Mouse (Mus musculus) lung, postnatal 14 days (tissue): ENCODE data around the gene Tbp.

Experiments
- DNase-seq: peaks from one replicate; pipeline ENCODE4 v3.0.0; 2021

The Tbp gene

DNA sequence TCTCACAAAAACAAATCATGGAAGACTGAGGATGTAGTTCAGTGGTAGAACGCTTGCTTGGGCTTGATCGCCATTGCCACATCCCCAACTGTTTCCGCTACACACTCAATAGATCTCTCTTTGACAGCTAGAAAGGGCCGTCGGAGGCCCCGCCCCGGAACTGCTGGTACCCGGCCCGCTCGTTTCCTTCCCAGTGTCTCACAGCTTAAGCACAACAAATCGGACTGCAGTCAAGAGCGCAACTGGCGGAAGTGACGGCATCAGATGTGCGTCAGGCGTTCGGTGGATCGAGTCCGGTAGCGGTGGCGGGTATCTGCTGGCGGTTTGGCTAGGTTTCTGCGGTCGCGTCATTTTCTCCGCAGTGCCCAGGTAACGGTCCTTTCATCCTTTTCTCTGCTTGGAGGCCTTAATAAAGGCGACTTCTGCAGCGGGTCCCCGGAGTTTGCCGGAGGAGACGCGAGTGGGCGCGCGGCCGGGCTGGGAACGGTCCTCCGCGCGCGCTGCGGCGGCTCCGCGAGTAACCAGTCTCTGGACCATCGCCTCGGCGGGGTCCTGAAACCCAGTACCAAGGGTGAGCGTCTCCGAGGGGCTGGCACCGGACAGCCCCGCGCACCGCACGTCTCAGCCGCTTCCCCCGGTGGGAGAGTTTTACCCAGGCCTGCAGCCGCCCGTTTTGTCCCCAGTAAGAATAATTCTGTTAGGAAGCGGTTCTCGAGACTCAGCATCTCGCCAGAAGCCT, at the start of gene Tbp, which contains the start of gene Psmb1:
Tbp (plus strand) TSS at position 233 of the 739 bp plus-strand sequence.
Psmb1 (minus strand) TSS at position 96 of the 739 bp plus-strand sequence.
- DNase-seq = peak; percentile 97

DNA sequence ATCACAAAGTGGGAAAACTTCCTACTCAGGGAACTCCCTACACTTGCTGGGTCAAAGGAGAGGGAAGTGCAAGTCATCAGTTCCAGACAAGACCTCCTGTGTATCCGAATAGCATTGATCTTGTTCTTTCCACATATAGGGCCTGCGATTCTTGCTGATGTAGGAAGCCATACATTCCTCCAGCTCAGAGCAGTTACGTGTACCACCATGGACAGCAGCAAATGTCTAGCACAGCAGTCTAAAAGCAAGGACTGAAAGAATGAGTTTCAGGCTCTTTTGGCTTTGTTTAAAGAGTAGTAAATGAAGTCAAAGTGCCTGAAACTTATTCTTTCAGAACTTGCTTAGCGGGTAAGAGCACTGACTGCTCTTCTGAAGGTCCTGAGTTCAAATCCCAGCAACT, 44.5 kb upstream of the Tbp start:
- no peak for DNase-seq

DNA sequence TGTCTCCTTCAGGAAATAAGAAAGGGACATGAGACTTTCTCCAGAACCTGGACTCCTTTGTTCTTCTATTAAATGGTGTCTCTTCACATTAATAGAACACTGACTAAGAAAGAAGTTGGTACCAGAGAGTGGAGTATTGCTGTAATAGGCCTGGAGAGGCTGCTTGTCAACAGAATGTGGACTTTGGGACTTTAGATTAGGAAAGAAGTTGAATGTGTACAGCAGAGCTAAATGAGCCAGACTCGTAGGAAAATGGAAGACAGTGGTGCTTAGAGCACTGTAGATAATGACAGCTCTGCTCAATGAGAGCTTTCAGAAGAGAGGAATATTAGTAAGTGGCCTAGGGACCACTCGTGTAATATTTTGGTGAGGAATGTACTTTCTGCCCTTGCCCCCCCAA, 43.1 kb upstream of the Tbp start:
- DNase-seq = no peak

DNA sequence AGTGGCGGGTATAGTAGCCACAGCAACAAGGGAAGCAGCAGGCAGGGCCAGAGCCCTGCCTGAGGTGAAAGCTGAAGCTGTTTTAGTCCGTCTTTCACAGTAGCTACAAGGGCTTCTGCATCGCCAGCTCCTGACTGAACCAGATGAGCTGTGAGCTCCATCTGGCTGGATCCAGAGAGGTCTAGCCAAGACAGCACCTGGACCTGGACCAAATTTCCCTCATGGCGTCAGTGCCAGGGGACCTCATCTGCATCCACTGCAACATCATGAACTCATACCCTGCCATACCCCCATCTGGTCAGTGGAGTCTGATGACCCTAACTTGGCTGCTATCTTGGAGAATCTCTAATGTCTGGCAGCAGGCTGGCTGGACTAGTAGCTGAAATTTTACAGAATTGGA, 39.9 kb upstream of the Tbp start:
- no peak for DNase-seq

DNA sequence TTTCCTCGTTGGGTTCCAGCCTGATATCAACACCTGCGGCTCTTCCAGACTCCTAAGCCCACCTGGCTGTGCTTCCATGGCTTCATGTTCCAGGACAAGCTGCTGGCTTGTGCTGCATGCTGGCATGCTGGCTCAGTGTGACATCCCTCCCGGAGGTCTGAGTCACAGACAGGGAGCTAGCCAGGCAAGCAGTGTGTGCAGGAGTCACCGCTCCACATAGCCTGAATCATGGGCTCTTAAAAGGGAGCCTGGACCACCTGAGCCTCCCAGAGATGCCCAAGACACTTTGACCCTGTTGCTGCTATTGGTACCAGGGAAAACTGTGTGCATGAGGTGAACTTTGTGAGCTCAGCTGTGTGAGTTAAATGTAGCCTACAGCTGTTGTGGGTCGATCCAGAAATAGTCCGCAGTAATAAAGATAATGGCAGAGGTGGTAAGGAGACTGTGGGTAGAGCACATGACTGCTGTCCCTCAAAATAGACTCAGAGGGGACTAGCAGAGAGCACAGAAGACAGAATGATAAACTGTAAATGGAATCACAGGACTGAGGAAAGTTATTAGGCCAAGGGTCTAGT, 37.7 kb upstream of the Tbp start:
- no peak for DNase-seq

DNA sequence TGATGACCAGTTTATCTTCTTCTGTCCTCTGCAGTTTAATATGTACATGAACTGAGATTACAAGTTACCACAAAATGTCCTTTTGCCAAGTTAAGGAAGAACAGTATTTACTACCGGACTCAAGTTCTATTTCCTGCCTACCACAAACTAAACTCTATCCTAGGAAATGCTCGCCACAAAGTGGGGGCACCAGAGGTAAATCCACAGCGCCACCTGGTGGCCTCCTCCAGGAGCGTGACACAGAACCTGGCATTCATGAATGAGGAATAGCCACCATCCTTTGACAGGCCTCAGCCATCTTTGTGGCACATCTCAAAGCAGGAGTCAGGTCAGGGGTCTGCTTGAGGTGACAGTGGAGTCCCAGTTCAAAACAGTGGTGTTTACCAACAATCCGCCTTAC, 32.0 kb upstream of the Tbp start:
- DNase-seq = peak; percentile 81

DNA sequence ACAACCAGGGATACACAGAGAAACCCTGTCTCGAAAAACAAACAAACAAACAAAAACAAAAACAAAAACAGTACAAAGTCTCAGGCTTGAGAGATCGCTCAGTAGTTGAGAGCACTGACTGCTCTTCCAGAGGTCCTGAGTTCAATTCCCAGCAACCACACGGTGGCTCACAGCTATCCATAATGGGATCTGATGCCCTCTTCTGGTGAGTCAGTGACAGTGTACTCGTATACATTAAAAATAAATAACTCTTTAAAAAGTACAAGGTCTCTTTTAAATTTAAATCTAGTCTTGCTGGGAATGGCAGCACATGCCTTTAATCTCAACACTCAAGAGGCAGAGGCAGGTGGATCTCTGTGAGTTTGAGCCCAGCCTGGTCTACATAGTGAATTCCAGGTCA, 27.0 kb upstream of the Tbp start:
- DNase-seq = no peak

DNA sequence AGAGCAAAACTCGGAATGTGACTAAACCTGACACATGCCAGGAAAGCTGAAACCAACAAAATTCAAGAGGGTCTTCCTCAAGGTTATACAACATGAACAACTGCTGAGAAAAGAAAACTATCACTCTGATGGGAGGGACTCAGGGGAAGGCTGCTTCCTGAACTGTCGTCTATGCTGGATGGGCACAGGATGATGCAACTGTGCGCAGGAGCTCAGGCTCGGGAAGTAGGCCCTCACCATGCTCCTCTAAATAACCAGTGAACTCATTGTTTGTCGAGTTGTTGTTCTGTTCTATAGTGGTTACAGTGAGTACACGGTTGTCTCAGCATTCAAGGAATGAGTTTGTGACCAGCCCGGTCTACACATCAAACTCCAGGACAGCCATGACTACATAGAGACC, 9.1 kb upstream of the Tbp start:
- no peak for DNase-seq

DNA sequence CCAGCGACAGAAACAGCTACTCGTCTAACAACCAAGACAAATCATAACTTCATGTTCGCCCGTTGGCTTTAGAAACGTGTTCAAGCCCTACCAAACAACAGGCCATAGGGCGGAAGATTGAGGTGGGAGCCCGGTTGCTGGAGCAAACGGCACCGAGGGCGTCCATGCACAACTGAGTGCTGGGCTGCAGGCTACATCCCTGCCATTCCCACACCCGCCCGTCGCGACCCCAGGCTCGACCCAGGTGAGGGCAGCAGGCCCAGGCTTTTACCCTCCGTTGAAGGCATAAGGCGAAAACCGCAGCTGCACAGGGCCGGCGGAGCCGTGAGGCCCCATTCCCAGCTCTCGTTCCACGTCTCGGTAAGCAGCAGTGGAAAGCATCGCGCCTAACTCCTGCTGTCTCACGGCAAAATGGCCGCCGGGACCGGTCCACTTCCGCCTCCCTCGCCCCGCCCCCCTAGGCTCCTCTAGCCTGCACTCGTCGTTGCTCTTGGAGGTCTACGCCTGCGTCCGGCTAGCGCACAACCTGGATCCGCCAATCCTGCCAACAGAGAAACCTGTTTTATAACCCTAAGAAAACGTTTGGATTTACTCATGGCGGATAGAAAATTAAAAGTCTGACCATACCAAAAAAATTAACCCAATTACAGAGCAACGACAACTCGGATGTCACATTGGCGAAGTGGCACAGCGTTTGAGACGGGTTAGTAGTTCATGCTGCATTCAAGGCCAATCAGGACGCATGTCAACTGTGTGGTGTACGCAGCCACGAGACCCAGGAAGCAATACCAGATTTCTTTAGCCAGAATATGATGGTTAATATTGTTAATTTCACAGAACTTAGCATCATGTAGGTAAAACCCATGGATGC, 1.6 kb upstream of the Tbp start:
- peak; percentile 95 for DNase-seq

DNA sequence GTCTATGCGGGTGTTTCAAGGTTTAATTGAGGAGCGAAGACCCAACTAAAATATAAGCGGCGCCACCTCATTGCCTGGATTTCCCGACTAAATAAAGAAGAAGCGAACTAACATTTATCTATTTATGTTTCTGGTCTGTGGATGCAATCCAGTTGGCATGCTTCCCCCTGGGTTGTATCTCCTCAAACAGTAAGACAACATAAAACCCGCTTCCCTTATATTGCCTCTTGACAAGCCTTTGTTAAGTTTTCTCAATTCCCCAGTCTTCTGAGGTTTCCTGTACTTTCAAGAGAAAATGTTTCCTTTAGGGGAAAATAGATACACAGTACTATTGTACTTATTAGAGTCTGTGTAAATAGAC, 955 bp upstream of the Tbp start:
- no peak for DNase-seq

DNA sequence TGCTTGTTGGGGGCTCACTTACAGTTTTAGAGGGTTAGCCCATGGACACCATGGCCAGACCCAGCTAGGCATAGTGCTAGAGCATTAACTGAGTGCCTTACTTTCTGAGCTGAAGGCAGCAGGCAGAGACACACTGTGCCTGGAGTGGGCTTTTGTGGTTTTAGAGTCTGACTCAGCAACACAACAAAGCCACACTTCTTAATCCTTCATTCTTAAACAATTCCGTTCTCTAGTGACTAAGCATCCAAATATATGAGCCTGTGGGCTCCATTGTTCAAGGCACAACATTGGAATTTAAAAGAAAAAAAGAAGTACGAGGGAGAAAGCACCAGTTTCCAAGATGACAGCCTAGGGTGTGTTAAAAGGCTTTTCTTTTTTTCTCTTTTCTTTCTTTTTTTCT, 11.0 kb downstream of the Tbp start:
- no peak for DNase-seq

DNA sequence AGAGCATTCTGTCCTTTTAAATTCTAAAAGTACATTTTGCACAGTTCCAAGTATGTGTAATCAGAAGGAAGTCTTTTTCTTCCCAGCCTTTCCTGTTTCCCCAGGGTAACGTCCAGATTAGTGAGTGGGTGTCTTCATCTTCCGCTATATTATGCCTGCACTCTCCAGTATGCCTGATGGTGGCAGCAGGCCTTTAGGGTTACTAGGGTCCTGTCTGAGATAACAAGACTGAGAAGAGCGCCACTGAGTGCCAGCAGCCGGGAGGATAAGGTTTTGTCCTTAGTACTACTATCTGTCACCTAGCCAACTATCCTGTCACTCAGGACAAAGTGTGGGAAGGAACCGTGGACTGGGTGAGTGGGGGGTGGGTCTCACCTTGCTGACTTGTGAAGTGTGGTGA, 18.1 kb downstream of the Tbp start:
- no peak for DNase-seq

DNA sequence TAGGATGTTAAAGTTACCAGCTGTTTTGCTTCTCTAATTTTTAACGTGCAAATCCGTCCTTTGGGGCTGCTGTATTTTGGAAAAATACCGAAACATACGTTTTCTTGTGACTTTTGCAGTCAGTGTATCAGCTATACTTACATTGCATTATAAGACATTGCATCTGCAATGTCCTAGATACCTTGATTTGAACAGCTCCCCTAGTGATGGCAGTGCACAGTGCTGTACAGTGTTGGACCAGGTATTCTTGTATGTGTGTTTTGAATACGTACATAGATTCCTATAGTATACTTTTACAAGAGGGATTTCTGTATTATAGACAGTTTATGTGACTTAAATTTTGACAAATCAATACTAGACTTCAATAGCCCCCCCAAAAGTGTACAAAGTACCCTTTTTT, 18.5 kb downstream of the Tbp start:
- no peak for DNase-seq

DNA sequence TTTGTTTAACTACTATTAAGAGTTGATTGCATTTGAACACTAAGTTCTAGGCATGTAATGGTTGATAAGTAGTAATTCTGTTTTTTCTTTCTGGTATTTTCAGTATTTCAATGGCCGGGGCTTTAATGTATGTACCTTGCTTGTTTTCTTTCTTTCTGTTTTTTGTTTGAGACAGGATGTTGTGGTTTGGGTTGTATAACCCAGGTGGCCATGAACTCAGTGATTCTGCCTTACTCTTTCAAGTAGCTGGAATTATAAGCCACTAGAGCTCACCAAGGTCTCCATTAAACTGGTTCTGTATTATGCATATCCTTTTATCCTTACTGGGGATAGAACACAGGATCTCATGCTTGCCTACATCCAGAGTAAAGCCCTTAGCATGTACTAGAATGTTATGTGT, 19.1 kb downstream of the Tbp start:
- no peak for DNase-seq

DNA sequence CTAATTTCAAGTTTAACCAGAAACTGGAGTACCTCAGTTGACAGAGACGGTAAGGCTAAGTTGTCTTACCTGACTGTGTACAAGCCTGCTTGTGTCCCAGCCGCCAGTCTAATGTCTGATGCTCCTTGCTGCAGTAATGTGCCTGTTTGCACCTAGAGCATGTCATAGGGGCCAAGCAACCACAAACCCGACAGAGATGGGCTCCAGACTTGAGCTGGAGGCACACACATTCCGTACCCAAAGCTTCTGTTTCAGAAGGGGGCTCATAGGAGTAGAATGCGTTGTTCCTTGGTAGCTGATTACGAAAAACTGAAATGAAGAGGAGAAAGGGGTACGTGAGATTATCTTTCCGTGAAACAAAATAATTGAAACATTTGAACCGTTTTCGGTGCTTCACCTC, 26.6 kb downstream of the Tbp start:
- DNase-seq = no peak

DNA sequence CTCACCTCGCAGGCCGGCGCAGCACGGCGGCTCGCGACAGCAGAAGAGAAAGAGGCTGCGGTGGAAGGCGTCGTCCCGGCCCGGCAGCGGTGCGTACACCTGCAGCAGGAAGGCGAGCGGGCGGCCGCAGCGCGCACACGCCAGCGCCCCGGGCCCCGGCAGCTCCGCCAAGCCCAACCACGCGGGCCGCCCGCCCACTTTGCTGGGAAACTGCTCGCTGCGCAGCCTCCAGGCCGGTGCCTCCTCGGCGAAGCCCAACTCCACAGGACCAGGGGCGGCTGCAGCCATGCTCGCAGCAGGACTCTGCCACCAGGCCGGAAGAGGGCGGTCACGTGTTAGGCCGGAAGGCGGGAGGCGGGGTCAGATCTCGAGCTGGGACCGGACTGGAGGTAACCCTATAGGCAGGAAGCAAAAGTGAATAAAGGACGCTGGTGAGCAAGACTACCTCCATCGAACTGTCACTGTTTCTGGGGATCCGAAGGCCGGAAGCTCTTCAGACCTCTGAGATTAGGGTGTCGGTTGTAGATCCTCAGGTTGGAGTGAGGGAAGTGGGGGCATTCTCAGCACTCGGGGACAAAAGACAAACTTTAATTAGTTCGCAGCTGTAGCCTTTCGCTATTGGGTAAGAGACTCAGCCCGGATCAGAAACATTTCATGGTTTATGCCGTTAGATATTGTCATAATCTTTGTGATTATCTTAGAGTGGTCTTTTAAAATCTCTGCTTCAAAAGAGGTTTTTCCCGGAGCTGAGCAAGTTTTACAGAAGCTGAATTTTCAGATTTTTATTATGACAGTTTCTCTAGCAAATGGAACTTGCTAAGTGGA, 27.5 kb downstream of the Tbp start, which contains the start of gene Pdcd2:
Pdcd2 (minus strand) TSS at position 316 of the 825 bp plus-strand sequence.
- peak; percentile 95 for DNase-seq

DNA sequence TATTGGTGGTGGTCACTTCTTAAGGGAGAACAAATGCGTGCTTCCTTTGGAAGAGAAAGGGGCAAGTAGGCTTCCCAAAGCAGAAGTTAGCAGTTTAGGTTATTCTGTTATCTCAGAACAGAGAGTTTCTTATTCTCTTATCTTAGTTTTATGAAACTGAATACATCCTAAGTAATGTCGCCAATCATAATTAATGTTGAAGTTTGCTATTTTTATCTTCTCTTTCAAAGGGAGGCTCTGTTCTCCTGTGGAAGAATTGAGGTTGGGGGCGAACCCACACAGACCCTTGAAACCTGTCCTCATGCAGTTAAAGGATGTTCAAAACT, 28.1 kb downstream of the Tbp start:
- no peak for DNase-seq

DNA sequence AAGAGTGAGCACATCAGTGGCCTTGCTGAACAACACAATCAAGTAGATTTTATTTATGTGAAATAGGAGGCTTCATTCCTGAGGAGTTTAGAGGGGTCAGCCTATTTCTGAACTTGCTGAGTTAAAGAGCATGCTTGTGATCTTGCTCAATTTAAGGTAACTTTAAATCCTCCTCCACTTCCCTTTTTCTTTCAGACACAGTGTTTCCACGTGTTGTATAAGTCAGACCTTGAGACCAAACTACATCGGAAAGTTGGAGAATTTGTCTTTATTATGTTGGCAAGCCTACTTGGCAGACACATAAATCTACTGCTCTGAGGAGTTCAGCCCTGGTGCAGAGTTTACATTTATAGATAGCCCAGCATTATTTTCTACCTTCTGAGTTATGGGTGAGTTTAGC, 29.2 kb downstream of the Tbp start:
- DNase-seq = no peak

DNA sequence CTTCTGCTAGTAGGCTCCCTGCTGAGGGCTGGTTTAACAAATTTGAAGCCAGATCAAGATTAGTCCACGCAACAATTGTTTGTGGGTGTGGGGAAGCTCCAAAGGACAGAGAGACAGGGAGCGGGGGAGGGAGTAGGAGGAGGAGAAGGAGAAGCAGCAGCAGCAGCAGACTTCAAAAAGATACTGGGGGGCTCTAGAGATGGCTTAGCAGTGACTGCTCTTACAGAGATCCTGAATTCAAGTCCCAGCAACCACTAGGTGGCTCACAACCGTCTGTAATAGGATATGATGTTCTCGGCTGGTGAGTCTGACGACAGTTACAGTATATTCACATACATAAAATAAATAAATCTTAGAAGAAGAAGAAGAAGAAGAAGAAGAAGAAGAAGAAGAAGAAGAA, 30.5 kb downstream of the Tbp start:
- DNase-seq = peak; percentile 50

DNA sequence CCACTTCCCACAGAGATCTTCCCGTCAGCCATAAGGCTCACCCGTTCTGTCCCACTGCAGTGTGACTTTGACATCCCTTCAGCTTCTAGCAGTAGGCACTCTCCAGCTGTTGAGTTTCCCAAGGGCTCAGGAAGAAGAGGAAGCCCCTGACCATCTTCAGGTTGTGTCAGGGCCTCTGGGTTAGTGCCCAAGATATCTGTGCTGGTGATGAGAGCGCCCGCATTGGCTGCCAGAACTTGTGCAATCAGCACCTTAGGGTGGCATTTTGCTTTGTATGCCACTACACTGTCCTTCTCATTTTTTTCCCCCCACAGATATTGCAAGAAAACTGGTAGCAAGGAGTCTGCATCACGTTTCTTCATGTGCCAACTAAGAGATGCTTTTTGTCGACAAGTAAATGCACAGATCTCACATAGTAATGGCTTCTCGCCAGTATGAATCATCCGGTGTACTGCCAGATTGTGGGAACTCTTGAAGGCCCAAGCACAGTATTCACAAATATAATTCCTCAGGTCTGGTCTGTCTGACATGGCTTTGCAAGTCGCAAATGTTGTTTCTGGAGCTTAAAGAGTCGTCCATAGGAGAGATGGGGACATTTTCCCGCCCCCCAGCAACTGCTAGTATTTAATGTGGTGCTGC, 35.6 kb downstream of the Tbp start:
- no peak for DNase-seq

DNA sequence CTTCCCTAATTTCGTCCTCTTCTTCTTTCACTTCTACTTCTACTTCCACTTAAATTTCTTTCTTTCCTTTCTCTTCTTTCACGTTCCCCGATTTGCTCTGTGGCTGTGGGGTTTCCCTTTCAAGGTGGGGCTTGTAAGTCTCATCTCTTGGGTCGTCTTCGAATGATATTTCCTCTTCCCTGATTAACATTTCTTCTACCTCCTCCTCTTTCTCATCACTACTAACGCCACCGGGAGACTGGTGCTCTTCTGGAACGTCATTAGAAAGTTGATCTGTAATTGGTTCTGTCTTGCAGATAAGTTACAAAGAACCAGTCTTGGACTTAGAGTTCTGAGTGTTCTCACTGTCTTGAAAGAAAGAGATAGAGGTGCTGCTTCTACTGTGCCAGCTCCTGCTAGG, 36.3 kb downstream of the Tbp start:
- no peak for DNase-seq

DNA sequence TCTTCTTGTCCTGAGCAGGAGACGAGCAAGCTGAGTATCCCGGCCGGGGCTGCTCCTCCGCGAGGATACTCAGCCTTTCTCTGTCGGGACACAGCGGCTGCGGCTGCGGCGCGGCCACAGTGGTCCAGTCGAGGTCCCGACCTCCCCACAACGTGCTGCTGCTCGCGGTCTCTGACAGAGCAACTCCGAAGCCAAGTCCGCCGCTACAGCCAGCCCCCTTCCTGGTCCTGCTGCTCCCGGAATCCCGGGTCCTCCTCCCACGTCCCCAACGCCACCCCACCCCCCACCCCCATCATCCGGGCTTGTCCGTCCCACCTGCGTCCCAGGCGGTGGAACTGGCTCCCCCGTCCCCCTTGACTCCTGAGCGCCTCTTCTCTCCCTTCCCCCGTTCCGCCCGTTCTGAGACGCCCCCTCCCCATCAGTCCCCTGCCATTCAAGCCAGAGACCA, 36.8 kb downstream of the Tbp start:
- no peak for DNase-seq

DNA sequence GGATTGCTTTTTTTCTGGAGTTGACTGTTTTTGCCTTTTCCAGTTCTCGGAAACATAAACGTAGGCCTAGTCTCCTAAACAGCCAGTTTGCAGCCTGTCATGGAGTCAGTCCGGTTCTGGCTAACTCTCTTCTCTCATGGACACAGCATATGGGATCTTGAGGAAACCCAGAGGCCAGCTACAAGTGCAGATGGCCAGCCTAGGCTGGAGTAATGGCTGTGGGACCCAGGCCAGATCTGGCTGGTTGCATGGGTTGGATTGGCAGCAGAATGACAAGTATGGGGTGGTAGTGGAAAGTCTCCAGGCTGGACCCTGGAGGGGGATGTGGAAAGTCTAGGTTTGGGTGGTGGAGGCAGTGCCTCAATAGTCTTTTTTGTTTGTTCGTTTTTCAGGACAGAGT, 40.6 kb downstream of the Tbp start:
- no peak for DNase-seq
